Mouse (Mus musculus): Measurements from ENCODE around the gene Ankrd13b.

GRCm38 (mm10) chr11:77505291-77505980 lies 16.0 kb upstream of the Ankrd13b start:
- TF ChIP-seq CTCF (conservative IDR thresholded peaks at IDR 0.05; ENCODE audit: low read length), result no peak
- no peak for TF ChIP-seq POU5F1 (IDR thresholded peaks at IDR 0.05; ENCODE audit: borderline replicate concordance, low read length)
